In the genomic region with DNA sequence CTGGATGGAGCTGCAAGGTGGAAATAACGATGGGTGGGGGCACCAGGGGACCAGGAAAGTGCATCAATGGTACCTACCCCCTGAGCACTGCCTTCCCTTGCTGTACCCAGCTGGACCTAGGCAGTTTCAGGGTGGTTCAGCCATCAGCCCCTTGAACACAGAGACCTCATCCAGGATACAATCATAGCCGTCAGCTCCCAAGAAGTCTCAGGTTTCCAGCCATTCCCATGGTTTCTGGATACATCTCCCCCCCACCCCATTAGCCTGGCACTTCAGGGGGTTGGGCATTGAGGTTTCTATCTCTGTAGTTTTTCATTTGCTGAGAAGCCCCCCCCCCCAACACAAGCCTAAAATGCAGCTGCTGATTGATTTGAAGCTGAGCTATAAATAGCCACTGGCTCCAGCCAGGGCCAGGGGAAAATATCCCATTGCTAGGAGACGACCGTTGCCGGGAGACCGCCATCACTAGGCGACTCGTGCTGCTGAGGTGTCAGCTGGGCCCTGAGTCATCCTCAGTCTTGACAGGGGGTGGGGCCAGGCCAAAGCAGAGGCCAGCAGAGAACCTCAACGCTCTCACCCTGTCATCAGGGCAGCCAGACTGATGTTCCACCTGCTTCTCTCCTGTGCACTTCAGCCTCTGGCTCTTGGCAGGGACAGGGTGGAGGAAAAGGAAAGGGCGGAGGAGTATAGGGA, we compare ENCODE assay signal across 7 mouse cellular contexts. TPM values are rescaled to one million over a fixed set of nuclear protein-coding genes. Genes with fewer than 3 reads are reported as not detected.
DNase-seq lines count a peak whose midpoint lies in the region; ATAC-seq and TF ChIP-seq lines count a peak whose summit lies in the region.

No protein-coding gene starts in this region.

- WGBS in intestine, postnatal 0 days: 8% methylated on average over 10 of the region's 10 CpGs
- 4% methylated on average over 10 of the region's 10 CpGs for WGBS in midbrain, embryonic 16.5 days

- peak; percentile 76; the same call in 1 of the 2 replicates for TF ChIP-seq POLR2A in cortical plate, adult 2 months (IDR thresholded peaks at IDR 0.05; ENCODE audit: extremely low read depth, insufficient read depth, low read length)

- peak; percentile 44 for ATAC-seq in intestine, postnatal 0 days
- ATAC-seq in midbrain, embryonic 16.5 days: peak; percentile 93

- DNase-seq in R1 (ENCODE audit: low read depth, low spot score): peak; percentile 59
- peak; percentile 55 for DNase-seq in gastrocnemius, postnatal 25 days
- no peak for DNase-seq in spleen, postnatal 14 days (ENCODE audit: low spot score in 2 of 2)
- no peak for DNase-seq in kidney, adult 9 months

- H3K27ac ChIP-seq in cortical plate, adult 2 months (ENCODE audit: insufficient read depth, low read length): peak overlapping the region; percentile 88
- no peak overlapping the region for H3K27ac ChIP-seq in intestine, postnatal 0 days (ENCODE audit: low read depth, low read length)
- peak overlapping the region; percentile 94 for H3K27ac ChIP-seq in midbrain, embryonic 16.5 days (ENCODE audit: low read length)

- no peak overlapping the region for H3K4me2 ChIP-seq in intestine, postnatal 0 days (replicated peaks; ENCODE audit: low read depth)
- peak overlapping the region; percentile 37 for H3K4me2 ChIP-seq in midbrain, embryonic 16.5 days (ENCODE audit: low read length)

- H3K9me3 ChIP-seq in intestine, postnatal 0 days (ENCODE audit: control insufficient read depth): no peaks in the 10 kb centered on the region
- no peaks in the 10 kb centered on the region for H3K9me3 ChIP-seq in midbrain, embryonic 16.5 days (replicated peaks; ENCODE audit: control insufficient read depth, low read length, poor library complexity, severe bottlenecking)

- H3K27me3 ChIP-seq in intestine, postnatal 0 days (replicated peaks; ENCODE audit: control insufficient read depth, insufficient read depth, low read length): peaks cover 7% of the 10 kb centered on the region; the same call in 1 of the 2 replicates
- H3K27me3 ChIP-seq in midbrain, embryonic 16.5 days (ENCODE audit: control insufficient read depth, insufficient read depth, low read depth, low read length): no peaks in the 10 kb centered on the region

- no peaks in the 10 kb centered on the region for H3K36me3 ChIP-seq in intestine, postnatal 0 days (ENCODE audit: control insufficient read depth, insufficient read depth)
- H3K36me3 ChIP-seq in midbrain, embryonic 16.5 days (ENCODE audit: control insufficient read depth, insufficient read depth, low read length): no peaks in the 10 kb centered on the region

- H3K4me1 ChIP-seq in cortical plate, adult 2 months (ENCODE audit: control insufficient read depth, insufficient read depth, low read length): peaks cover 9% of the 10 kb centered on the region
- H3K4me1 ChIP-seq in intestine, postnatal 0 days (replicated peaks; ENCODE audit: control insufficient read depth, insufficient read depth, low read length): no peaks in the 10 kb centered on the region
- peaks cover 25% of the 10 kb centered on the region for H3K4me1 ChIP-seq in midbrain, embryonic 16.5 days (ENCODE audit: control insufficient read depth, insufficient read depth, low read length)

- 0 out of 2 replicates have a peak overlapping the region, but pooled peaks have one; percentile 3 for H3K9ac ChIP-seq in intestine, postnatal 0 days (ENCODE audit: low read depth, low read length)
- peak overlapping the region; percentile 43 for H3K9ac ChIP-seq in midbrain, embryonic 16.5 days (ENCODE audit: low read depth, low read length)

- TF ChIP-seq CTCF in cortical plate, adult 2 months (IDR thresholded peaks at IDR 0.05; ENCODE audit: extremely low read depth, insufficient read depth, low read length): no peak
- no peak for TF ChIP-seq CTCF in intestine, postnatal 0 days (IDR thresholded peaks at IDR 0.05; ENCODE audit: low read depth)

- H3K4me3 ChIP-seq in cortical plate, adult 2 months (ENCODE audit: insufficient read depth, low read length): peak overlapping the region; percentile 32
- no peak overlapping the region for H3K4me3 ChIP-seq in intestine, postnatal 0 days (ENCODE audit: low read depth, low read length)
- H3K4me3 ChIP-seq in midbrain, embryonic 16.5 days (ENCODE audit: low read depth, low read length): no peak overlapping the region

RNA-seq across cellular contexts. Expression of gene Fbxl16, which starts 5.9 kb away (rescaled TPM):
- polyA plus RNA-seq in cortical plate, adult 2 months (2012; rRNA removed): 670 and 731 TPM in 2 replicates
- total RNA-seq in gastrocnemius, postnatal 25 days (2021): 1 to 10 TPM; 1.5 to 1.7 TPM
- 1.1 and 1.5 TPM in 2 replicates for polyA plus RNA-seq in intestine, postnatal 0 days (2015; fragmentation: Nextera tagmentation; extraction: Ambion mirVana)
- polyA plus RNA-seq in midbrain, embryonic 16.5 days (2015; fragmentation: Nextera tagmentation; extraction: Ambion mirVana): 45.6 and 52.4 TPM in 2 replicates

RNA-seq across cellular contexts. Expression of gene Metrn, which starts 6.0 kb away (rescaled TPM):
- polyA plus RNA-seq in cortical plate, adult 2 months (2012; rRNA removed): 134 and 141 TPM in 2 replicates
- total RNA-seq in gastrocnemius, postnatal 25 days (2021): 10 to 100 TPM; 48.4 to 72.2 TPM
- 21.4 and 23.5 TPM in 2 replicates for polyA plus RNA-seq in intestine, postnatal 0 days (2015; fragmentation: Nextera tagmentation; extraction: Ambion mirVana)
- polyA plus RNA-seq in midbrain, embryonic 16.5 days (2015; fragmentation: Nextera tagmentation; extraction: Ambion mirVana): 33.1 and 37.1 TPM in 2 replicates

RNA-seq across cellular contexts. Expression of gene AC134908.4, which starts 7.5 kb away (rescaled TPM):
- polyA plus RNA-seq in cortical plate, adult 2 months (2012; rRNA removed): 2.3 and 4.0 TPM in 2 replicates
- not detected for total RNA-seq in gastrocnemius, postnatal 25 days (2021)
- not detected in 2 replicates for polyA plus RNA-seq in intestine, postnatal 0 days (2015; fragmentation: Nextera tagmentation; extraction: Ambion mirVana)
- polyA plus RNA-seq in midbrain, embryonic 16.5 days (2015; fragmentation: Nextera tagmentation; extraction: Ambion mirVana): 1.3 TPM in 1 of 2 replicates, not detected in the other

RNA-seq across cellular contexts. Expression of gene Fam173a, which starts 10.3 kb away (rescaled TPM):
- 152 and 159 TPM in 2 replicates for polyA plus RNA-seq in cortical plate, adult 2 months (2012; rRNA removed)
- 10 to 100 TPM; 35.0 to 38.5 TPM for total RNA-seq in gastrocnemius, postnatal 25 days (2021)
- 127 and 129 TPM in 2 replicates for polyA plus RNA-seq in intestine, postnatal 0 days (2015; fragmentation: Nextera tagmentation; extraction: Ambion mirVana)
- 91.8 and 96.9 TPM in 2 replicates for polyA plus RNA-seq in midbrain, embryonic 16.5 days (2015; fragmentation: Nextera tagmentation; extraction: Ambion mirVana)

RNA-seq across cellular contexts. Expression of gene Ccdc78, which starts 16.6 kb away (rescaled TPM):
- polyA plus RNA-seq in cortical plate, adult 2 months (2012; rRNA removed): 0.17 and 0.52 TPM in 2 replicates
- not detected for total RNA-seq in gastrocnemius, postnatal 25 days (2021)
- polyA plus RNA-seq in intestine, postnatal 0 days (2015; fragmentation: Nextera tagmentation; extraction: Ambion mirVana): 0.09 and 0.18 TPM in 2 replicates
- 0.34 and 0.39 TPM in 2 replicates for polyA plus RNA-seq in midbrain, embryonic 16.5 days (2015; fragmentation: Nextera tagmentation; extraction: Ambion mirVana)

Comparison
In these comparisons a context has a peak if more than half of its experiments do, and no peak if none do; other contexts are left out.
1. DNase-seq: peak in R1 (single experiment) and gastrocnemius, postnatal 25 days (single experiment); none in spleen, postnatal 14 days (0 of 2) and kidney, adult 9 months (single experiment).
2. RNA of gene Fbxl16, which starts 5.9 kb away (polyA plus RNA-seq): 670 to 731 TPM in cortical plate, adult 2 months and 45.6 to 52.4 TPM in midbrain, embryonic 16.5 days; 1.1 to 1.5 TPM in intestine, postnatal 0 days; every median in the first group is over 10 times any median in the second.